9 mouse cellular contexts compared by ENCODE assay signal in the genomic region with DNA sequence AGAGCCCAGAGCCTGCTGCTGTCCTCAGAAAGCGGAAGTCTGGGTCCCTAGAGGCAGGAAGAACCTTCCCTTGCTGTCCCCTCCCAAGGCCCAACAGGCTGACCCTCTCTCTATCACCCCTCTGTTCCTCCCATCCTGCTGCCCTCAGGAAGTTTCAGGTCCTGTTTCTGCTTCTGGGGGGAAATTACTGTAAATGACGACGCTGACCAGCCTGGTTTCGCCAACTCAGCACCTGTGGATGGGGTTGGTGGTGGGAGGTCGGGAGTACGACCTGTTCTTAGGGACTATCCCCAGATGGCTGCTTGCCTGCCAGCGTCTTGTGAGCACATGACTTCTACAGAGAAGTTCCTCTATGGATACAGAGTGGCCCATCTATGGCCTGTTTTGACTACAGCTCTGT. TPM values are rescaled to one million over a fixed set of nuclear protein-coding genes. Genes with fewer than 3 reads are reported as not detected.
DNase-seq lines count a peak whose midpoint lies in the region; ATAC-seq and TF ChIP-seq lines count a peak whose summit lies in the region.
"Had no signal": no experiment of that assay in that cellular context is flagged by ENCODE, and none has a peak within 500 bp of the region (broad histone marks: within the 10 kb centered on the region; RNA-seq: fewer than 3 reads in every experiment).

A gene (minus strand): TSS at position 87 of the 400 bp plus-strand sequence.

- intact Hi-C loops in gastrocnemius, adult 2 months (cut with DNase I) = no loop called here
- intact Hi-C loops in gastrocnemius, postnatal 36 days (cut with DNase I) = no loop called here

- no peak within 1 kb of the TSS for H3K4me2 ChIP-seq in intestine, postnatal 0 days (replicated peaks; ENCODE audit: low read depth)
- H3K4me2 ChIP-seq in liver, embryonic 15.5 days = no peak within 1 kb of the TSS

- H3K27ac ChIP-seq in gastrocnemius, adult 2 months = peak within 1 kb of the TSS; percentile 48
- H3K27ac ChIP-seq in bone marrow macrophage, adult 2 months (ENCODE audit: insufficient read depth, low read depth, low read length) = peak within 1 kb of the TSS; percentile 96
- no peak within 1 kb of the TSS for H3K27ac ChIP-seq in intestine, postnatal 0 days (ENCODE audit: low read depth, low read length)
- no peak within 1 kb of the TSS for H3K27ac ChIP-seq in liver, embryonic 15.5 days (replicated peaks)

- 75% methylated on average over 7 of the region's 7 CpGs for WGBS in intestine, postnatal 0 days
- 33% methylated on average over 7 of the region's 7 CpGs for WGBS in liver, embryonic 15.5 days (ENCODE audit: insufficient replicate concordance)

- H3K4me1 ChIP-seq in bone marrow macrophage, adult 2 months (ENCODE audit: control insufficient read depth, insufficient read depth, low read length) = peaks cover 52% of the 10 kb centered on the region
- H3K4me1 ChIP-seq in intestine, postnatal 0 days (replicated peaks; ENCODE audit: control insufficient read depth, insufficient read depth, low read length) = no peaks in the 10 kb centered on the region
- H3K4me1 ChIP-seq in liver, embryonic 15.5 days (replicated peaks) = no peaks in the 10 kb centered on the region

- H3K4me3 ChIP-seq in gastrocnemius, adult 2 months = peak within 1 kb of the TSS; percentile 32
- peak within 1 kb of the TSS; percentile 76 for H3K4me3 ChIP-seq in bone marrow macrophage, adult 2 months (ENCODE audit: insufficient read depth, low read length)
- H3K4me3 ChIP-seq in intestine, postnatal 0 days (ENCODE audit: low read depth, low read length) = no peak within 1 kb of the TSS
- H3K4me3 ChIP-seq in liver, embryonic 15.5 days (replicated peaks) = no peak within 1 kb of the TSS

- H3K9me3 ChIP-seq in intestine, postnatal 0 days (ENCODE audit: control insufficient read depth) = no peaks in the 10 kb centered on the region
- no peaks in the 10 kb centered on the region for H3K9me3 ChIP-seq in liver, embryonic 15.5 days (replicated peaks)

- TF ChIP-seq CTCF in gastrocnemius, adult 2 months (IDR thresholded peaks at IDR 0.05) = no peak
- no peak for TF ChIP-seq CTCF in bone marrow macrophage, adult 2 months (IDR thresholded peaks at IDR 0.05; ENCODE audit: low read depth, low read length)
- TF ChIP-seq CTCF in intestine, postnatal 0 days (IDR thresholded peaks at IDR 0.05; ENCODE audit: low read depth) = no peak

- no peak within 1 kb of the TSS for H3K9ac ChIP-seq in intestine, postnatal 0 days (ENCODE audit: low read depth, low read length)
- H3K9ac ChIP-seq in liver, embryonic 15.5 days = no peak within 1 kb of the TSS

- no peak for TF ChIP-seq POLR2A in bone marrow macrophage, adult 2 months (IDR thresholded peaks at IDR 0.05; ENCODE audit: borderline replicate concordance, low read depth, low read length)

- DNase-seq in gastrocnemius, adult 2 months = peak; percentile 43
- DNase-seq in gastrocnemius, postnatal 36 days = no peak
- DNase-seq in heart, adult 11 months = peak; percentile 99
- DNase-seq in retina, postnatal 1 day = no peak
- DNase-seq in cerebellum, adult 11 months = no peak

- no peak for ATAC-seq in intestine, postnatal 0 days
- ATAC-seq in liver, embryonic 15.5 days (ENCODE audit: insufficient read depth) = peak; percentile 44

- H3K27me3 ChIP-seq in intestine, postnatal 0 days (replicated peaks; ENCODE audit: control insufficient read depth, insufficient read depth, low read length) = no peaks in the 10 kb centered on the region
- H3K27me3 ChIP-seq in liver, embryonic 15.5 days = no peaks in the 10 kb centered on the region

- H3K36me3 ChIP-seq in intestine, postnatal 0 days (ENCODE audit: control insufficient read depth, insufficient read depth) = no peaks in the 10 kb centered on the region
- H3K36me3 ChIP-seq in liver, embryonic 15.5 days (replicated peaks) = no peaks in the 10 kb centered on the region

RNA-seq across cellular contexts. Expression of the gene that starts here (rescaled TPM):
- 10 to 100 TPM in 1 of 2 experiments, 1 to 10 TPM in 1; 8.4 to 18.3 TPM for total RNA-seq in gastrocnemius, adult 2 months (2021)
- 10 to 100 TPM in 1 of 2 experiments, 1 to 10 TPM in 1; 9.9 to 13.7 TPM for total RNA-seq in gastrocnemius, postnatal 36 days (2021)
- polyA plus RNA-seq in bone marrow macrophage, adult 2 months (2012; ENCODE audit: insufficient read depth, insufficient read length, missing spikeins) = 3,592 and 3,777 TPM in 2 replicates
- 67.7 and 71.4 TPM in 2 replicates for polyA plus RNA-seq in intestine, postnatal 0 days (2015; fragmentation: Nextera tagmentation; extraction: Ambion mirVana)
- 109 and 134 TPM in 2 replicates for polyA plus RNA-seq in liver, embryonic 15.5 days (2015; fragmentation: Nextera tagmentation; extraction: Ambion mirVana)
- polyA plus RNA-seq: C2C12 had no signal

Comparison
In these comparisons a context has a peak if more than half of its experiments do, and no peak if none do; other contexts are left out.
1. RNA of the gene that starts here (polyA plus RNA-seq): 3,592 to 3,777 TPM in bone marrow macrophage, adult 2 months; 109 to 134 TPM in liver, embryonic 15.5 days and 67.7 to 71.4 TPM in intestine, postnatal 0 days; every median in the first group is over 10 times any median in the second.
2. DNase-seq: peak in gastrocnemius, adult 2 months (single experiment) and heart, adult 11 months (single experiment); none in gastrocnemius, postnatal 36 days (0 of 2), retina, postnatal 1 day (single experiment) and cerebellum, adult 11 months (single experiment).
3. H3K27ac ChIP-seq: peak in gastrocnemius, adult 2 months (single experiment) and bone marrow macrophage, adult 2 months (single experiment); none in intestine, postnatal 0 days (single experiment) and liver, embryonic 15.5 days (single experiment).
4. H3K4me3 ChIP-seq: peak in gastrocnemius, adult 2 months (single experiment) and bone marrow macrophage, adult 2 months (single experiment); none in intestine, postnatal 0 days (single experiment) and liver, embryonic 15.5 days (single experiment).